Mouse (Mus musculus) liver, postnatal 0 days (tissue): Measurements from ENCODE around the gene 4931429L15Rik. TPM values are rescaled to one million over a fixed set of nuclear protein-coding genes. Genes with fewer than 3 reads are reported as not detected.

ENCODE experiments used
- ATAC-seq: fragments of 200-750 bp; cut with Nextera tagmentation; 2 replicates; pipeline ENCODE4 v1.8.0; 2017; ENCODE audit warnings: mild to moderate bottlenecking, moderate library complexity
- DNase-seq: peaks from one replicate; pipeline ENCODE4 v3.0.0-alpha.2; 2016
- H3K27ac ChIP-seq: fragments of 300-500 bp; sonication (generic); 2 replicates; pipeline ENCODE4 v1.5.1; 2014; ENCODE audit warnings: antibody characterized with exemption, moderate library complexity, mild to moderate bottlenecking, low read depth
- H3K27me3 ChIP-seq: fragments of 300-500 bp; sonication (generic); 2 replicates; pipeline ENCODE4 v1.6.1; 2014; ENCODE audit warnings: low read length, control low read depth, mixed read lengths; ENCODE audit not compliant: insufficient read depth
- H3K36me3 ChIP-seq: fragments of 300-500 bp; sonication (generic); replicated peaks from 2 replicates; pipeline ENCODE4 v1.6.1; 2014; ENCODE audit warnings: mild to moderate bottlenecking, control low read depth, low read length, moderate library complexity, mixed read lengths; ENCODE audit not compliant: insufficient read depth
- H3K4me1 ChIP-seq: fragments of 300-500 bp; sonication (generic); 2 replicates; pipeline ENCODE4 v1.6.1; 2014; ENCODE audit warnings: antibody characterized with exemption, mild to moderate bottlenecking, control low read depth; ENCODE audit not compliant: insufficient read depth
- H3K4me2 ChIP-seq: fragments of 300-500 bp; sonication (generic); 2 replicates; pipeline ENCODE4 v1.6.1; 2014; ENCODE audit warnings: low read depth, mild to moderate bottlenecking, low read length, moderate library complexity, mixed read lengths
- H3K4me3 ChIP-seq: fragments of 300-500 bp; sonication (generic); 2 replicates; pipeline ENCODE4 v1.5.1; 2014; ENCODE audit warnings: low read depth, low read length
- H3K9ac ChIP-seq: fragments of 300-500 bp; sonication (generic); replicated peaks from 2 replicates; pipeline ENCODE4 v1.6.1; 2014; ENCODE audit warnings: mild to moderate bottlenecking, moderate library complexity
- H3K9me3 ChIP-seq: fragments of 300-500 bp; sonication (generic); 2 replicates; pipeline ENCODE4 v1.6.1; 2016; ENCODE audit warnings: mild to moderate bottlenecking, control low read depth, low read length, mixed read lengths
- CTCF ChIP-seq: sonication (generic); IDR thresholded peaks from 2 replicates; pipeline ENCODE4 v1.5.1; 2016; ENCODE audit warnings: antibody characterized with exemption, low read depth
- EP300 ChIP-seq: IDR thresholded peaks from 2 replicates; pipeline ENCODE4 v1.6.1; 2016; ENCODE audit warnings: antibody characterized with exemption, low read depth, mild to moderate bottlenecking
- WGBS: fragments of 180-500 bp; shearing (Covaris S2); extraction: QIAGEN DNeasy Blood & Tissue Kit; methylation state at CpG from one replicate; pipeline ENCODE4 v1.1.7; 2014; ENCODE audit not compliant: insufficient replicate concordance; 5-methylcytosine and 5-hydroxymethylcytosine counted together
- polyA plus RNA-seq: library from polyadenylated mRNA; unstranded; fragments of >200 nt; fragmentation: Nextera tagmentation; extraction: Ambion mirVana; gene quantifications from 2 replicates; pipeline ENCODE4 v1.2.1, GENCODE M21; 2015

Gene 4931429L15Rik
- polyA plus RNA-seq, 1 experiment from 2014 or later: not detected

DNA sequence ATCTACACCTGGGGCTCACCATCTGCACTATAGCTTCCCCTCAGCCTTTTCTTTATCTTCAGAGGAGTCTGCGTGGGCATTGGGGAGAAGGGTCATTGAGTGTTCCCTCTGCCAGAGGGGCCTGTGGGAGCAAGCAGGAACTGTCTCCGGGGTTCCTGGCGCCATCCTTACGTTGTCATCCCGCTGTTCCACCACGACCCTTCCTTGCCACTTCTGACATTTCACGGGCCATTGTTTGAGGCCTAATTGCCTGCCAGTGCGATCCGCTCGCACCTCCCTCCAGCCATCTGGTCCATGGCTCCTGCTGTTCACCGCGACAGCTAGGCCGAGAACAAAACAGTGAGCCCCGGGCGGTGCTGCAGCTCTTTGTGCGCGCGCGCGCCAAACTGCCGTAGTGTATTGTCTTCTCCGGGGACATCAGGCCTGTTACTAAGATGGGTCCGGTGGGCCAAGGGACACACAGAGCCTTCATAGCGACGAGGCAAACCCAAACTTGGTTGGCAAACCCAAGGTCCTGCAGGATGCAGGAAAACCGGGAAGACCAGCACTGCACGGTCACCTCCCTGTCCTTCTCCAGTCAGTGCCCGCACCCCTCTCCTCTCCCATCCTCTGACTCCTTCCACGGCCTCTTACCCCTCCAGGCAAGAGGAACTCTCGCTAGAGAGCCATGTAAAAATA lies 8.9 kb upstream of the 4931429L15Rik start:
- 0 out of 2 replicates have a peak overlapping the region, but pooled peaks have one; percentile 34 for H3K27ac ChIP-seq
- H3K27me3 ChIP-seq: peaks cover 22% of the 10 kb centered on the region
- ATAC-seq (no peak), DNase-seq (no peak)
- H3K36me3 ChIP-seq: no peaks in the 10 kb centered on the region
- H3K4me2 ChIP-seq: peak overlapping the region; percentile 70
- no peaks in the 10 kb centered on the region for H3K9me3 ChIP-seq
- peak overlapping the region; percentile 21; the same call in 1 of the 2 replicates for H3K9ac ChIP-seq
- TF ChIP-seq CTCF (no peak), EP300 (no peak)
- 8% methylated on average over 30 of the region's 30 CpGs for whole genome bisulfite sequencing
- H3K4me3 ChIP-seq: peak overlapping the region; percentile 27
- H3K4me1 ChIP-seq: peaks cover 7% of the 10 kb centered on the region

GRCm38 (mm10) chr9:46327706-46328571 lies 8.2 kb upstream of the 4931429L15Rik start:
- Histone ChIP-seq H3K27ac (no peak overlapping the region), H3K9me3 (no peaks in the 10 kb centered on the region), H3K4me3 (no peak overlapping the region), H3K4me1 (peaks cover 7% of the 10 kb centered on the region), H3K9ac (no peak overlapping the region), H3K36me3 (no peaks in the 10 kb centered on the region), H3K27me3 (peaks cover 22% of the 10 kb centered on the region), H3K4me2 (no peak overlapping the region; the same call in 1 of the 2 replicates)
- peak; percentile 39 for TF ChIP-seq CTCF
- TF ChIP-seq EP300: no peak
- WGBS: 61% methylated on average over 25 of the region's 25 CpGs
- DNase-seq: peak; percentile 24
- no peak for ATAC-seq

DNA sequence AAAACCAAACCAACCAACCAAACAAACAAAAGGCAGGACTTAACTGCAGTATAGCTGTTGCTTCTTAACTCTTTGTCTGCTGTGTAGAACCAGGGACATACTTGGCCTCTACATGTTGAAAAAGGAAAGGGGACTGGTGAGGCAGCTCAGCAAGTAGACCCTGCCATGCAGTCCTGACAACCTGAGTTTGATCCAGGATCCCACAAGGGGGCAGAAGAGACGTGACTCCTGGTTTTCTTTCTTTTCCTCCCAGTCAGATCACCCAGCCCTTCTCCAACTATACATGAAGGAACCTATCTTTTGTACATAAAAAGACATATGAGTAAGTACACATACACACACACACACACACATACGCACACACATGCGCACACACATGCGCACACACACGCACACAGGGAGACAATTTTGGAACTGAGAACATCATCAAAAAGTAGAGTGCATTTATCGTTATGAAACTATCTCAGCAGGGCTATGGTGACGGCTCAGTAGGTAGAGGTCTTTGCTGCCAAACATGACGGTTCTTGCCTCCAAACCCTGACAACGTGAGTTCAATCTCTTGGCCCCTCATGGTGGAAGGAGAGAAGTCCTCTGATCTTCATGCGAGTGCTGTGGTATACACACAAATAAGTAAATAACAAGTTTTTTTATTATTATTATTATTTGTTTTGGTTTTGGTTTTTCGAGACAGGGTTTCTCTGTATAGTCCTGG lies 7.1 kb upstream of the 4931429L15Rik start:
- ATAC-seq (no peak), DNase-seq (no peak)
- Histone ChIP-seq H3K27ac (no peak overlapping the region), H3K9me3 (no peaks in the 10 kb centered on the region), H3K4me1 (peaks cover 7% of the 10 kb centered on the region), H3K4me3 (no peak overlapping the region), H3K4me2 (no peak overlapping the region), H3K36me3 (no peaks in the 10 kb centered on the region), H3K27me3 (peaks cover 22% of the 10 kb centered on the region), H3K9ac (no peak overlapping the region)
- TF ChIP-seq EP300: no peak
- no peak for TF ChIP-seq CTCF
- 84% methylated on average over 11 of the region's 11 CpGs for WGBS

GRCm38 (mm10) chr9:46320461-46320860 lies 675 bp upstream of the 4931429L15Rik start:
- no peak for ATAC-seq
- Histone ChIP-seq H3K27me3 (no peaks in the 10 kb centered on the region), H3K4me3 (no peak overlapping the region), H3K4me2 (no peak overlapping the region), H3K4me1 (no peaks in the 10 kb centered on the region), H3K9me3 (no peaks in the 10 kb centered on the region), H3K27ac (no peak overlapping the region), H3K9ac (no peak overlapping the region), H3K36me3 (no peaks in the 10 kb centered on the region)
- no peak for DNase-seq
- TF ChIP-seq CTCF (no peak), EP300 (no peak)
- 72% methylated on average over 2 of the region's 2 CpGs for WGBS

DNA sequence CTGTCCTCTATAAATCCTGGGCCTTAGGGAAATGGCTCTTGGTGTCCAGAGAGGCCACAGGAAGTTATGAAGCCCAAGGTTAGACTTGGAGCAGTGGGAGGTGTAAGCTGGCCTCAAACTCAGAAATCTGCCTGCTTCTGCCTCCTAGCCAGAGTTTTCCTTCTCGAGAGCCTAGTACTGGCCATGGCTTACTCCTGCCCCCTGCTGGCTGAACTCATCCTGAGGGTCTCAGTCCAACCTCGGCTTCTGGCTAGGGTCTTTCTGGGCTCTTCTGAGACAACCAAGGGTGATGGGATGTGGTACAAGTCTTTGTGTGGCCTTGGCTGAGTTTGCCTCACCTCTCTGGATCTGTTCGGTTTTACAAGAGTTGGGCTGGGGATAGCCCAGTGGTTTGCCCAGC lies 1.8 kb downstream of the 4931429L15Rik start:
- no peaks in the 10 kb centered on the region for H3K36me3 ChIP-seq
- no peaks in the 10 kb centered on the region for H3K4me1 ChIP-seq
- ATAC-seq (no peak), DNase-seq (no peak)
- no peaks in the 10 kb centered on the region for H3K9me3 ChIP-seq
- no peak overlapping the region for H3K27ac ChIP-seq
- no peak overlapping the region for H3K4me2 ChIP-seq
- no peaks in the 10 kb centered on the region for H3K27me3 ChIP-seq
- TF ChIP-seq EP300: no peak
- TF ChIP-seq CTCF: peak; percentile 30
- no peak overlapping the region for H3K9ac ChIP-seq
- WGBS: 89% methylated on average over 3 of the region's 3 CpGs
- no peak overlapping the region for H3K4me3 ChIP-seq

GRCm38 (mm10) chr9:46316909-46317308 lies 2.9 kb downstream of the 4931429L15Rik start:
- TF ChIP-seq EP300 (no peak), CTCF (no peak)

More at GRCm38 (mm10) chr9:46316909-46317308, 2.9 kb downstream of the 4931429L15Rik start:
- Histone ChIP-seq H3K4me3 (no peak overlapping the region), H3K36me3 (no peaks in the 10 kb centered on the region), H3K9ac (no peak overlapping the region), H3K4me2 (no peak overlapping the region), H3K4me1 (no peaks in the 10 kb centered on the region), H3K27ac (no peak overlapping the region), H3K9me3 (no peaks in the 10 kb centered on the region), H3K27me3 (no peaks in the 10 kb centered on the region)
- ATAC-seq: no peak
- no peak for DNase-seq
- 68% methylated on average over 8 of the region's 8 CpGs for WGBS
